Mouse (Mus musculus): ENCODE results near the gene G0s2. TPM values are rescaled to one million over a fixed set of nuclear protein-coding genes. Genes with fewer than 3 reads are reported as not detected.
A peak's percentile ranks its signal among the peaks of the same experiment; 100 is the strongest.
"Not testable (repeated sequence)": the region's sequence is repeated elsewhere in the genome, so short reads cannot be mapped to it uniquely, and the experiment has no call there.

Gene G0s2
- polyA plus RNA-seq, 1 experiment from 2014 or later = 7.6 TPM

GRCm38 (mm10) chr1:193256621-193257098, 16.4 kb downstream of the G0s2 start:
- no peak overlapping the region for H3K27ac ChIP-seq
- no peaks in the 10 kb centered on the region for H3K27me3 ChIP-seq (ENCODE audit: insufficient read depth, poor library complexity, severe bottlenecking)
- WGBS = 80% methylated on average over 5 of the region's 5 CpGs
- H3K36me3 ChIP-seq = no peaks in the 10 kb centered on the region
- no peak for DNase-seq (ENCODE audit: low spot score)
- no peak overlapping the region for H3K4me3 ChIP-seq
- no peaks in the 10 kb centered on the region for H3K4me1 ChIP-seq (replicated peaks)
- no peaks in the 10 kb centered on the region for H3K9me3 ChIP-seq

GRCm38 (mm10) chr1:193256289-193256577, 16.8 kb downstream of the G0s2 start:
- Histone ChIP-seq H3K27ac (no peak overlapping the region), H3K4me1 (replicated peaks) (no peaks in the 10 kb centered on the region; the same call in 1 of the 2 replicates), H3K36me3 (no peaks in the 10 kb centered on the region), H3K4me3 (no peak overlapping the region), H3K9me3 (no peaks in the 10 kb centered on the region), H3K27me3 (ENCODE audit: insufficient read depth, poor library complexity, severe bottlenecking) (no peaks in the 10 kb centered on the region)
- DNase-seq (ENCODE audit: low spot score) = no peak

GRCm38 (mm10) chr1:193255488-193256288, 17.3 kb downstream of the G0s2 start:
- no peaks in the 10 kb centered on the region for H3K9me3 ChIP-seq
- no peak overlapping the region for H3K27ac ChIP-seq
- no peaks in the 10 kb centered on the region for H3K27me3 ChIP-seq (ENCODE audit: insufficient read depth, poor library complexity, severe bottlenecking)
- DNase-seq (ENCODE audit: low spot score) = peak; percentile 44
- WGBS = 34% methylated on average over 3 of the region's 3 CpGs
- no peaks in the 10 kb centered on the region for H3K36me3 ChIP-seq
- H3K4me3 ChIP-seq = no peak overlapping the region
- H3K4me1 ChIP-seq (replicated peaks) = no peaks in the 10 kb centered on the region; the same call in 1 of the 2 replicates

GRCm38 (mm10) chr1:193255032-193255431, 18.0 kb downstream of the G0s2 start:
- Histone ChIP-seq H3K4me1 (replicated peaks) (no peaks in the 10 kb centered on the region; the same call in 1 of the 2 replicates), H3K9me3 (no peaks in the 10 kb centered on the region), H3K4me3 (no peak overlapping the region), H3K36me3 (no peaks in the 10 kb centered on the region), H3K27ac (no peak overlapping the region), H3K27me3 (ENCODE audit: insufficient read depth, poor library complexity, severe bottlenecking) (no peaks in the 10 kb centered on the region)
- no peak for DNase-seq (ENCODE audit: low spot score)
- 73% methylated on average over 8 of the region's 8 CpGs for WGBS

- not testable (repeated sequence) for H3K4me3 ChIP-seq; H3K4me1 ChIP-seq (replicated peaks); DNase-seq (ENCODE audit: low spot score); H3K9me3 ChIP-seq; H3K36me3 ChIP-seq; H3K27ac ChIP-seq; H3K27me3 ChIP-seq (ENCODE audit: insufficient read depth, poor library complexity, severe bottlenecking)
- WGBS = 71% methylated on average over 3 of the region's 3 CpGs
These were observed 19.1 kb downstream of the G0s2 start for GRCm38 (mm10) chr1:193253895-193254294.

- 61% methylated on average over 5 of the region's 5 CpGs for WGBS
- Histone ChIP-seq H3K4me3 (no peak overlapping the region), H3K9me3 (no peaks in the 10 kb centered on the region), H3K36me3 (no peaks in the 10 kb centered on the region), H3K27ac (no peak overlapping the region), H3K4me1 (replicated peaks) (no peaks in the 10 kb centered on the region; the same call in 1 of the 2 replicates), H3K27me3 (ENCODE audit: insufficient read depth, poor library complexity, severe bottlenecking) (no peaks in the 10 kb centered on the region)
- no peak for DNase-seq (ENCODE audit: low spot score)
These were observed 20.4 kb downstream of the G0s2 start for GRCm38 (mm10) chr1:193252616-193253015.

- no peak for DNase-seq (ENCODE audit: low spot score)
- Histone ChIP-seq H3K27ac (no peak overlapping the region), H3K4me1 (replicated peaks) (no peaks in the 10 kb centered on the region; the same call in 1 of the 2 replicates), H3K4me3 (no peak overlapping the region), H3K36me3 (no peaks in the 10 kb centered on the region), H3K9me3 (no peaks in the 10 kb centered on the region), H3K27me3 (ENCODE audit: insufficient read depth, poor library complexity, severe bottlenecking) (no peaks in the 10 kb centered on the region)
- 82% methylated on average over 7 of the region's 7 CpGs for WGBS
These were observed 21.6 kb downstream of the G0s2 start for GRCm38 (mm10) chr1:193251386-193251785.

- Histone ChIP-seq H3K4me3 (no peak overlapping the region), H3K27ac (no peak overlapping the region), H3K27me3 (ENCODE audit: insufficient read depth, poor library complexity, severe bottlenecking) (no peaks in the 10 kb centered on the region), H3K36me3 (no peaks in the 10 kb centered on the region), H3K9me3 (no peaks in the 10 kb centered on the region), H3K4me1 (replicated peaks) (no peaks in the 10 kb centered on the region; the same call in 1 of the 2 replicates)
- no peak for DNase-seq (ENCODE audit: low spot score)
- 87% methylated on average over 2 of the region's 2 CpGs for WGBS
These were observed 23.0 kb downstream of the G0s2 start for GRCm38 (mm10) chr1:193250026-193250425.

GRCm38 (mm10) chr1:193244235-193244634, 28.8 kb downstream of the G0s2 start:
- H3K36me3 ChIP-seq = no peaks in the 10 kb centered on the region
- peak; percentile 6 for DNase-seq (ENCODE audit: low spot score)
- no peaks in the 10 kb centered on the region for H3K27me3 ChIP-seq (ENCODE audit: insufficient read depth, poor library complexity, severe bottlenecking)
- WGBS = 76% methylated on average over 6 of the region's 6 CpGs
- H3K4me1 ChIP-seq (replicated peaks) = peaks cover 10% of the 10 kb centered on the region; the same call in 1 of the 2 replicates
- no peaks in the 10 kb centered on the region for H3K9me3 ChIP-seq
- H3K27ac ChIP-seq = no peak overlapping the region
- no peak overlapping the region for H3K4me3 ChIP-seq

- H3K4me3 ChIP-seq = no peak overlapping the region
- H3K27me3 ChIP-seq (ENCODE audit: insufficient read depth, poor library complexity, severe bottlenecking) = no peaks in the 10 kb centered on the region
- 60% methylated on average over 10 of the region's 10 CpGs for WGBS
- H3K9me3 ChIP-seq = no peaks in the 10 kb centered on the region
- no peak overlapping the region for H3K27ac ChIP-seq
- no peaks in the 10 kb centered on the region for H3K36me3 ChIP-seq
- no peak for DNase-seq (ENCODE audit: low spot score)
- H3K4me1 ChIP-seq (replicated peaks) = peaks cover 10% of the 10 kb centered on the region; the same call in 1 of the 2 replicates
These were observed 29.3 kb downstream of the G0s2 start for GRCm38 (mm10) chr1:193243571-193244193.

GRCm38 (mm10) chr1:193242863-193243262, 30.2 kb downstream of the G0s2 start:
- no peak overlapping the region for H3K4me3 ChIP-seq
- H3K27ac ChIP-seq = no peak overlapping the region
- H3K36me3 ChIP-seq = no peaks in the 10 kb centered on the region
- H3K9me3 ChIP-seq = no peaks in the 10 kb centered on the region
- WGBS = 61% methylated on average over 4 of the region's 4 CpGs
- peaks cover 10% of the 10 kb centered on the region; the same call in 1 of the 2 replicates for H3K4me1 ChIP-seq (replicated peaks)
- H3K27me3 ChIP-seq (ENCODE audit: insufficient read depth, poor library complexity, severe bottlenecking) = no peaks in the 10 kb centered on the region
- DNase-seq (ENCODE audit: low spot score) = no peak

GRCm38 (mm10) chr1:193242238-193242637, 30.8 kb downstream of the G0s2 start:
- no peak for DNase-seq (ENCODE audit: low spot score)
- WGBS = 85% methylated on average over 8 of the region's 8 CpGs
- Histone ChIP-seq H3K4me1 (replicated peaks) (peaks cover 10% of the 10 kb centered on the region; the same call in 1 of the 2 replicates), H3K36me3 (no peaks in the 10 kb centered on the region), H3K27ac (no peak overlapping the region), H3K27me3 (ENCODE audit: insufficient read depth, poor library complexity, severe bottlenecking) (no peaks in the 10 kb centered on the region), H3K9me3 (no peaks in the 10 kb centered on the region), H3K4me3 (no peak overlapping the region)

GRCm38 (mm10) chr1:193241436-193241835, 31.6 kb downstream of the G0s2 start:
- no peak overlapping the region for H3K27ac ChIP-seq
- no peak overlapping the region for H3K4me3 ChIP-seq
- H3K36me3 ChIP-seq = no peaks in the 10 kb centered on the region
- no peaks in the 10 kb centered on the region for H3K9me3 ChIP-seq
- DNase-seq (ENCODE audit: low spot score) = no peak
- no peaks in the 10 kb centered on the region for H3K27me3 ChIP-seq (ENCODE audit: insufficient read depth, poor library complexity, severe bottlenecking)
- 91% methylated on average over 4 of the region's 4 CpGs for WGBS
- peaks cover 10% of the 10 kb centered on the region; the same call in 1 of the 2 replicates for H3K4me1 ChIP-seq (replicated peaks)
